ENCODE assay signal across 8 mouse cellular contexts in the genomic region with DNA sequence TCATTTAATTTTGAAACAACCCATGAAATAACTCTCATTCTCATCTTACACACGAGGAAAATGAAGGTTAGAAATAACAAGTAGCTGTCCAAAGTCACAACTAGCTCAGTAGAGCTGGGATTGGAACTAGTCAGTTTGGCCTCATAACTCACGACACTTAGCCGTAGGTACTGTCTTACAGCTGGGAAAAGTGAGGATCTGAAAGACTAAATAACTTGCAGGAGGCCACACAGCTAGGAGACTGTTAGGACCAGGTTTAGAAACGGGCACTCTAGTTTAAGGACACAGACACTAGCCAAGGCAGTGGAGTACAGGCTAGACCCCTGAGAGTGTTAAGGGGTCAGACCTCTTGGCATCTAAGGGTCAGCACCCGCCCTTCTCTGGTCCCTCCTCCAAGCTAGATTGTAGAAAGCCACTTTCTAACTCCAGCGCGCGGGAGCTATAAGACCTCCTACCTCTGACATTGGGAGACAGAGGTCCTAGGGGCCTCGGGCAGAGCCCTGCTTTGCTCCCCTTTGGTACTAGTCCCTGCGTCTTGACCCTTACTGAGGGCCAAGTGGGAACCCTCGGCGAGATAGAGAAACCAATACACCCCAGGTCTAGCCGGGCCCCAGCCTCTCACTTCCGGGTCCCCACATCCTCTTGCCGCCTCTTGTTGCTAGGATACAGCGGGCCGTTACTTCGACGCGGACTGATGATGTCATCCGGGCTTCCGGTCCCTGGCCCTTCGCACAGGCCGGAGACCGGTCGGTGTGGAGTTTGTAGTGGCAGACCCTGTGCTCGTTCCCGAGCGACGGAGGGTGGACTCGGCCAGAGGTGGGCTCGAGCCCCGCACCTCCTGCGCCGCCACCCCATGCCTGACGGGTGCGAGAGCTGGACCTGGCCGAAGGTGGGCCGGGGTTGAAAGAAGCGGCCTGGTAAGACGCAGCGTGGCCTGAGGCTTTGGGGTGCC. TPM values are rescaled to one million over a fixed set of nuclear protein-coding genes. Genes with fewer than 3 reads are reported as not detected.
DNase-seq lines count a peak whose midpoint lies in the region; ATAC-seq lines count a peak whose summit lies in the region.

A gene (minus strand): TSS at position 678 of the 952 bp plus-strand sequence.
A gene (plus strand): TSS at position 703 of the 952 bp plus-strand sequence.

- peaks cover 7% of the 10 kb centered on the region; the same call in 1 of the 2 replicates for H3K27me3 ChIP-seq in hindbrain, embryonic 13.5 days

- 6% methylated on average over 42 of the region's 42 CpGs for WGBS in hindbrain, embryonic 13.5 days

- ATAC-seq in hindbrain, embryonic 13.5 days (ENCODE audit: low FRiP score), result peak; percentile 94

- H3K27ac ChIP-seq in hindbrain, embryonic 13.5 days, result no peak within 1 kb of the TSS

- peak; percentile 99 for DNase-seq in NIH3T3 (ENCODE audit: low read depth)
- DNase-seq in cerebellum, postnatal 10 days, result peak; percentile 98 to 99
- DNase-seq in frontal cortex, postnatal 14 days (ENCODE audit: low spot score in 2 of 2), result peak; percentile 90 to 95
- peak; percentile 94 to 96 for DNase-seq in layer of hippocampus, postnatal 25 days (ENCODE audit: extremely low spot score in 1 of 2, low spot score in 1 of 2)
- peak; percentile 97 for DNase-seq in lung, postnatal 25 days (ENCODE audit: low spot score)
- peak; percentile 98 for DNase-seq in retina, embryonic 14.5 days (ENCODE audit: low spot score)
- DNase-seq in thymus, postnatal 4 days, result peak; percentile 96

- H3K4me3 ChIP-seq in hindbrain, embryonic 13.5 days, result peak within 1 kb of the TSS; percentile 95

- H3K4me2 ChIP-seq in hindbrain, embryonic 13.5 days, result peak within 1 kb of the TSS; percentile 98

- peaks cover 50% of the 10 kb centered on the region for H3K4me1 ChIP-seq in hindbrain, embryonic 13.5 days (replicated peaks)

- peak within 1 kb of the TSS; percentile 94 for H3K9ac ChIP-seq in hindbrain, embryonic 13.5 days

- peaks cover 37% of the 10 kb centered on the region for H3K36me3 ChIP-seq in hindbrain, embryonic 13.5 days

- no peaks in the 10 kb centered on the region for H3K9me3 ChIP-seq in hindbrain, embryonic 13.5 days

RNA-seq across cellular contexts. Expression of the first gene that starts in this region (rescaled TPM):
- 19.9 and 22.5 TPM in 2 replicates for polyA plus RNA-seq in hindbrain, embryonic 13.5 days (2015; fragmentation: Nextera tagmentation; extraction: Ambion mirVana)
- total RNA-seq in layer of hippocampus, postnatal 25 days (2021), result 10 to 100 TPM; 12.6 to 14.4 TPM

RNA-seq across cellular contexts. Expression of the second gene that starts in this region (rescaled TPM):
- 138 and 145 TPM in 2 replicates for polyA plus RNA-seq in hindbrain, embryonic 13.5 days (2015; fragmentation: Nextera tagmentation; extraction: Ambion mirVana)
- 10 to 100 TPM; 88.3 to 92.4 TPM for total RNA-seq in layer of hippocampus, postnatal 25 days (2021)
